Mouse (Mus musculus): ENCODE measurements at regions not wholly inside any gene's neighbourhood (a gene's known extent, or its start where the extent isn't known, plus 50 kb on each side); places are given as distances from the start of the nearest gene placed in this dataset.

DNA sequence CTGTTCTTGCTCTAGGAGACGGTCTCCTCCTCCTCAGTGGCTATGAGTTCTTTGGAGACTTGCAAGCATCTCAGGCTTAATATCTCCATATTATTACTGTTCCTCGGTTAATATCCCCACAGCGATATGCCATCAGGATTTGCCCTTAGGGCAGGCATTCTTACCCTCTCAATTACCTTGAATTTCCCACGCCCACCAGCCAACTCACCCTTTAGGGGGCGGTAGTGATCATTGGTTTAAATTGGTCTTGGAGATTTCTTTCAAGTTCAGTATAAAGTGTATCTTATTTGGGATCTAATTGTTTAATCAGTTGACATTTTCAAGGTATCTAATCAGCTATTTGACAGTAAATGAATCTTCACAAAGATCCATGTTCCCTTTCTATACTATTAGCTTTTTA, 162.5 kb downstream of the Emp1 start:
- DNase-seq (ENCODE audit: low read depth, low spot score): peak; percentile 56

DNA sequence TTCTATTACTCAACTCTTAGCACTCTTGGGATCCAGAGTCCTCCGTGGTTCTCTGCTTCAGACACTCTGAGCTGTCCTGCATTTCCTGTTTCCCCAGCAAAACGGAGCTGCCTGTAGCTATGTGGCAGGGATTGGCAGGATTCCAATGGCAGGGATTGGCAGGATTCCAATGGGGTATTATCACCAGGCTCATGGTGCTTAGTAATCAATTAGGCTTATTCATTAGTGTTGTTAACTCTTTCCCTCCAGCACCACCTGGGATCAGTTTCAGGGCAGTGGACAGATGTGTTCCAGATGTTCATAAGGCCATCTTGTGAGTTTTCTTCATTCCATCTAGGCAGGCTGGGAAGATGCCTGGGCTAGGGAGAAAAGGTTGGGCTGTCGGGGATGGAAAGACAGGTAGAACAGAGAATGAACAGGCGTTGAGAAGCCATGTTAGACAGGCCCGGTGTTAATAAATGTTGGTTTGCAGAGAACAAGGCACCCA, 163.5 kb downstream of the Emp1 start:
- DNase-seq (ENCODE audit: low read depth, low spot score): no peak

- DNase-seq (ENCODE audit: low read depth, low spot score): peak; percentile 38
Observed at GRCm38 (mm10) chr6:135526460-135527160, 164.3 kb downstream of the Emp1 start.

DNA sequence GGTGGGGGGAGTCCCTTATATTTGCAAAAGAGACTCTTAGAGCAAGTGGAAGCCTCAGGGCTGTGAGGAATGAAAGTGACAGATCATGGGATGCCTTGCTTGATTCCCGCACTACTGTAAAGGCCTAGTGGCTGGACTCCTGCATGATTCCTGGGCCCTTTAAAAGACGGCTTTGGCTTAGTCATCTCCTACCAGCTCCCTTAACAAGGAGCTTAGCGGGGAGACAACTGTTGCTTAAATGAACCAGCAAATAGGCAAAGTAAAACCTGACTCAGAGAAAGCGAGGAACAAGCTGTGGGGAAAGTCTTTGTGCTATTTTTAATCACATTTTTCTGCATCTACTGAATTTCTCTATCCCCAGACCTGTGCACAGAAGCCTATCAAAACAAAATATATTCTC, 165.5 kb downstream of the Emp1 start:
- no peak for DNase-seq (ENCODE audit: low read depth, low spot score)

- no peak for DNase-seq (ENCODE audit: low read depth, low spot score)
Observed at GRCm38 (mm10) chr6:135539791-135540646, 177.7 kb downstream of the Emp1 start.

GRCm38 (mm10) chr6:135541566-135541965, 179.2 kb downstream of the Emp1 start:
- DNase-seq (ENCODE audit: low read depth, low spot score): no peak

DNA sequence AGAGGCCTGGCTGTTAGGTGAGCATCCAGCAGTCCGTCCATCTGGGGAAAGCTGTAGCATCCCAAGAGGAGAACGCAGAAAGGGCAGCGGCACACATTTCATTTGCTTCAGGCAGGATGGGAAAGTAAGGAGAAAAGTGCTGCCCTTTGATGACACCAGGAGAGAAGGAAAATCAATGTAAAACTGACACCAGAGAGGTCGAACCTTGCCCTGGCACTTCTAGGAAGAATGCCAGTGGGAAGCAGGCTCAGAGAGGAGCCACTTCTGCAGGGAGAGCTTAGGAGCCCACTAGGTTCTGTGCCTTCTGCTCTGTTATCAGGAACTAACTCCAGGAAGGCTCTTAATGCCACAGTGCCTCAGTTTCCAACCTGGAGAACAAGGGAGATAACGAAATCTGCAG, 180.0 kb downstream of the Emp1 start:
- DNase-seq (ENCODE audit: low read depth, low spot score): no peak

DNA sequence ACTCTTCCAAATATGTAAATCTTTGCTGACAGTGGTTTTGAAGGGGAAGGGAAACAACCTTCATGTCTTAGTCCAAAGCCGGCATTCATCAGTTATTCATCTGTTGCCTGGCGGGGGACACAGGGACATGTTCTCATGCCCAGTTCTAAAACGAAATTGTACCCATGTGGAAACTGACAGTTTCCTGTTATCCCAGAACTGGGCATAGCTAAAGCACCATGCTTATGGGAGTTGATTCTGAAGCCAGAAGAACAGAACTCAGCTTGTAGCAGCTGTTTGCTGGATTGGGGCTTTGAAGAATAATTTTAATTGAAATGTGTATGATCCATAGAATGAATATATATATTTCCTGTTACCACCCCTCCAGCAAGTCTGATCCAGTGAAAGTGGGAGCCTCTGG, 181.0 kb downstream of the Emp1 start:
- no peak for DNase-seq (ENCODE audit: low read depth, low spot score)

DNA sequence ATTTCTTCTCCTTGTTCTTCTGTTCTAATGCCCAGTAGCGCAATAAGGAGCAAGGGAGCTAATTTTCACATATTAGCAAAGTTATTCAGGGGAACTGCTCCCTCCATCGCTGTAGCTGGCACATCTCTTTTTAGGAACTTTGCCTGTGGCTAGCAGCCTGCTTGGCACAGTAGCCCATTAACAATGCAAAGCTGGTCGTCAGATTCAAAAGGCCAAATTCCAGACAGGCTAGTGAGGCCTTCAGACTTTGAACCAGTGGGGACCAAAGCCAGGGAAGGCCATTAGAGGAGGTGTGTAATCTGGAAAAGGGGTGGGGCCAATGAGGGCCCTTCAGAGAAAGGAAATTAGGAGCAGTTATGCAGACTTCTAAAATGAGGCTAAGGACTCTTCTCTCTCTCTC, 181.5 kb downstream of the Emp1 start:
- no peak for DNase-seq (ENCODE audit: low read depth, low spot score)

GRCm38 (mm10) chr6:135550368-135550950, 188.1 kb downstream of the Emp1 start:
- DNase-seq (ENCODE audit: low read depth, low spot score): no peak

- DNase-seq (ENCODE audit: low read depth, low spot score): no peak
Observed at GRCm38 (mm10) chr6:135552396-135552795, 190.1 kb downstream of the Emp1 start.

DNA sequence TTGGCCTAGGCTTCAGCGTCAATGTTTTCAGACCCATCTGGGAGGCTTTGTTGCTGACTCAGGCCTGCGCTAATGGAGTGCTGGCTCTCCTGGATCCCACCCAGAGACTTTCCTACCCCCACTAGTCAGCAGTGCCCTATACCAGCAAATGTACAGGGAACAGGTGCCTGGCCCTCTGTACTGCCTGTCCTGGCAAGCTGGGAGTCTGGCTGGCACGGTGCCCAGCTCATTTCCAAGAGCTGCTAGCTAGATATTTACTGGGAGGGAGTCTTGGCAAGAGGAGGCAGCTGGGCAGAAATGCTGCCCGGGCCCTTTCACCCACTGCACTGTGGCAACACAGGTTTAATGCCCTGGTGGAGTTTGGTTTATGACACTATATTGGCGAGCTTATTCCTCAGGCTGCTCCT, 197.2 kb downstream of the Emp1 start:
- DNase-seq (ENCODE audit: low read depth, low spot score): no peak

GRCm38 (mm10) chr6:135562267-135562666, 199.9 kb downstream of the Emp1 start:
- DNase-seq (ENCODE audit: low read depth, low spot score): peak; percentile 10

- DNase-seq (ENCODE audit: low read depth, low spot score): peak; percentile 90
Observed at GRCm38 (mm10) chr6:135563766-135564165, 201.4 kb downstream of the Emp1 start.

GRCm38 (mm10) chr6:135569086-135569485, 206.7 kb downstream of the Emp1 start:
- DNase-seq (ENCODE audit: low read depth, low spot score): no peak

GRCm38 (mm10) chr6:135575294-135575693, 212.9 kb downstream of the Emp1 start:
- DNase-seq (ENCODE audit: low read depth, low spot score): no peak

DNA sequence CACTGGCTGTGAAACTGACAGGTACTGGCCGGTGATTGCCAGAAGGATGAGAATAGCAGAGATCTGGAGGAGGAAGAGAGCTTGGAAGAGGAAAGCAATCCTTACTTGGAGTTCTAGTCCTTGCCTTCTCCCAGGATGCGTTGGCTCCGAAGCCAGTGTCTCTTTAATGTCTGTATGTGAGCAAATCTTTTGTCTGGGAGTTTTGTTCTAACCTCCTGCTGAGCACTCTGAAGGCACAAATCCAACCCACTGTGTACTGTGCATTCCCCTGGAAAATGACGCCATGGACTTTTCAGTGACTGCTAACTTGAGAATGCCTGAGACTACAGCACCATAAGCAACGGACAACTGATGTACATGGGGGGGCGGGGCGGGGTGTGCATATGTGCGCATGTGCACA, 216.4 kb downstream of the Emp1 start:
- peak; percentile 65 for DNase-seq (ENCODE audit: low read depth, low spot score)

DNA sequence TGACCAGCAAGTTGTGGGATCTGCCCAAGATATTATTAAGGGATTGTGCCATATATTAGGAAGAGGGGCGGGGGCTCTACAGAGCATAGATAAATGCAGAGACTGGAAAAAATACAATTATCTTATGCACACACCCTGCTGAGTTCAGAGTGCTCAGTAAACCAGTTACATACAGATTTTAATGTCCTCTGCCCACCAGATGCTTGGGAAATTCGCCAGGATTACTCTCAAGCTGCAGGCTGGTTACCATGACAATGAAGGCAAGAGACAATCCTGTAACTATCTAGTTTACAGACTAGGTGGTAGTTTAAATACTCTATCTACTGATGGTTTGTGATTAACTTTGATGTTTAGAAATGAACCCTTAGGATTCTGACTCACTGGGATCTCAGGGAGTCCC, 220.2 kb downstream of the Emp1 start:
- DNase-seq (ENCODE audit: low read depth, low spot score): peak; percentile 14

DNA sequence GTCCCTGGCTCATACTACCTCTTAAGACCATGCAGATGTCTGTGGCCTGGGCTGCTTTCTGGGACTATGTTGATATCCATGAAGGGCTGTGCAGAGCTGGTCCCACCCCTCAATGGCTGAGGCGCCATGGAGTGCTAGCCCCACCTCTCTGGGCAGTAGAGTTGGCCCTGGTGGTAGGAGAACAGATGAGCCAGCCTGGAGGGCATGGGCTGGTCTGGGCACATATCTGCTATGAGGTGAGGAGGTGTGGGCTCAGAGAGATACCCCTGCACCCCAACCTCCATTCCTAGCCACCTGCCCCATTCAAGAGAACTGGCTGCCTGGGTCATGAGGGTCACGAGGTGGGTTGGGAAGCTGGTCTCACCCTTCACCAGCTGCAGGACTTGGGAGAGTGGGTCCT, 222.4 kb downstream of the Emp1 start:
- no peak for DNase-seq (ENCODE audit: low read depth, low spot score)

DNA sequence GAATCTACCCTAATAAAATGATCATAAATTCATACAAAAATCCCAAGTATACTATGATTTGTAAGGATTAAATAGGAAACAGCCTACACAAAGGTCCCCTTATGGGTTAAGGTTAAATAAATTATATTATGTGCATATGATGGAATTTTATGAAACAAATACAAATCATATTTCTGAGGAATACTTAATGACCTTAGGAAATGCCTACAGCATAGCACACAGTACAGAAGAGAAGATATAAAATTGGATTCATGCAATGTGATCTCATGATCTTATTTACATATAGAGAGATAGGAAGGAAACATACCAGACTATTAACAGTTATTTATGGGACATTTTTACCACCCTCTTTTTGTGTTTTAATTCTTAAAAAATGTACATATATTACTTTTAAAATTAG, 227.7 kb downstream of the Emp1 start:
- DNase-seq (ENCODE audit: low read depth, low spot score): no peak

DNA sequence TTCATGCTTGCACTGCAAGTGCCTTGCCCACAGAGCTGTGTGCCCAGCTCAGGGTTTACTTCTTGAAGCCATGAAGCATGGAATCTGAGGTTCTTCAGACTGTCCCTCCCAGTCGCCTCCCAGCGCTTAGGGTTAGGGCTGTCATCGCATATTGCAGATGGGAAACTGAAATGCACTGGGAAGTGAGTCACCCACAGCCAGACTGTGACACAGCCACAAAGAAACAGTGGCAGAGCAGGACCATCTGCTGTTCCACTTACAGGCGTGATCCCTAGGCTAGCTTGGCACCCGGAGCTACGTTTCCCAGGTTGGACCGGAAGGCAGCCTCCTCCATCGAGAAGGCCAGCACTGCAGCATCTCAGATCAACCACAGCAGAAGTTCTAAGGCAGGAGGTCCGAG, 228.7 kb downstream of the Emp1 start:
- DNase-seq (ENCODE audit: low read depth, low spot score): no peak

- no peak for DNase-seq (ENCODE audit: low read depth, low spot score)
Observed at GRCm38 (mm10) chr6:135596358-135596757, 234.0 kb downstream of the Emp1 start.
